Mouse (Mus musculus) midbrain, embryonic 16.5 days (tissue): Measurements from ENCODE around the gene Atoh7. TPM values are rescaled to one million over a fixed set of nuclear protein-coding genes. Genes with fewer than 3 reads are reported as not detected.
"Not testable (repeated sequence)": the region's sequence is repeated elsewhere in the genome, so short reads cannot be mapped to it uniquely, and the experiment has no call there.

Experiments
- ATAC-seq: fragments of 200-750 bp; cut with Nextera tagmentation; 2 replicates; pipeline ENCODE4 v1.8.0; 2017; ENCODE audit warnings: moderate TSS enrichment
- H3K27ac ChIP-seq: fragments of 300-500 bp; sonication (generic); 2 replicates; pipeline ENCODE4 v1.5.1; 2014; ENCODE audit warnings: mild to moderate bottlenecking, low read length, mixed read lengths
- H3K27me3 ChIP-seq: fragments of 300-500 bp; sonication (generic); 2 replicates; pipeline ENCODE4 v1.6.1; 2014; ENCODE audit warnings: low read depth, low read length, mixed read lengths; ENCODE audit not compliant: control insufficient read depth, insufficient read depth
- H3K36me3 ChIP-seq: fragments of 300-500 bp; sonication (generic); 2 replicates; pipeline ENCODE4 v1.6.1; 2014; ENCODE audit warnings: mild to moderate bottlenecking, low read length, moderate library complexity, mixed read lengths; ENCODE audit not compliant: control insufficient read depth, insufficient read depth
- H3K4me1 ChIP-seq: fragments of 300-500 bp; sonication (generic); 2 replicates; pipeline ENCODE4 v1.6.1; 2014; ENCODE audit warnings: mild to moderate bottlenecking, low read length, mixed read lengths; ENCODE audit not compliant: control insufficient read depth, insufficient read depth
- H3K4me2 ChIP-seq: fragments of 300-500 bp; sonication (generic); 2 replicates; pipeline ENCODE4 v1.6.1; 2014; ENCODE audit warnings: mild to moderate bottlenecking, low read length, mixed read lengths
- H3K4me3 ChIP-seq: fragments of 300-500 bp; sonication (generic); 2 replicates; pipeline ENCODE4 v1.5.1; 2014; ENCODE audit warnings: low read depth, mild to moderate bottlenecking, low read length, moderate library complexity, mixed read lengths
- H3K9ac ChIP-seq: fragments of 300-500 bp; sonication (generic); 2 replicates; pipeline ENCODE4 v1.6.1; 2014; ENCODE audit warnings: low read depth, low read length, mixed read lengths
- H3K9me3 ChIP-seq: fragments of 300-500 bp; sonication (generic); replicated peaks from 2 replicates; pipeline ENCODE4 v1.6.1; 2014; ENCODE audit warnings: mild to moderate bottlenecking, low read length, mixed read lengths; ENCODE audit not compliant: control insufficient read depth, poor library complexity, severe bottlenecking
- WGBS: fragments of 180-500 bp; shearing (Covaris S2); extraction: QIAGEN DNeasy Blood & Tissue Kit; methylation state at CpG from one replicate; pipeline ENCODE4 v1.1.7; 2014; 5-methylcytosine and 5-hydroxymethylcytosine counted together
- polyA plus RNA-seq: library from polyadenylated mRNA; unstranded; fragments of >200 nt; fragmentation: Nextera tagmentation; extraction: Ambion mirVana; gene quantifications from 2 replicates; pipeline ENCODE4 v1.2.1, GENCODE M21; 2015

The Atoh7 gene
- 2.3 and 2.6 TPM in 2 replicates for polyA plus RNA-seq

GRCm38 (mm10) chr10:63099521-63099920 lies at the start of gene Atoh7:
TSS of gene Atoh7 (plus strand) at chr10:63099651.
- H3K9me3 ChIP-seq = no peaks in the 10 kb centered on the region
- H3K9ac ChIP-seq = peak within 1 kb of the TSS; percentile 83
- peak within 1 kb of the TSS; percentile 56 for H3K27ac ChIP-seq
- 4% methylated on average over 16 of the region's 16 CpGs for WGBS
- ATAC-seq = 0 out of 2 replicates have a peak, but pooled peaks have one; percentile 30
- peak within 1 kb of the TSS; percentile 97 for H3K4me2 ChIP-seq
- no peaks in the 10 kb centered on the region for H3K36me3 ChIP-seq
- H3K4me1 ChIP-seq = peaks cover 4% of the 10 kb centered on the region
- H3K4me3 ChIP-seq = peak within 1 kb of the TSS; percentile 68
- no peaks in the 10 kb centered on the region for H3K27me3 ChIP-seq

- H3K4me2 ChIP-seq = no peak overlapping the region
- H3K4me1 ChIP-seq = no peaks in the 10 kb centered on the region
- H3K9ac ChIP-seq = no peak overlapping the region
- ATAC-seq = no peak
- no peaks in the 10 kb centered on the region for H3K9me3 ChIP-seq
- no peak overlapping the region for H3K27ac ChIP-seq
- WGBS = 67% methylated on average over 7 of the region's 7 CpGs
- H3K27me3 ChIP-seq = no peaks in the 10 kb centered on the region
- no peak overlapping the region for H3K4me3 ChIP-seq
- no peaks in the 10 kb centered on the region for H3K36me3 ChIP-seq
Measured at GRCm38 (mm10) chr10:63051267-63051666, 48.2 kb upstream of the Atoh7 start.

- no peak overlapping the region for H3K27ac ChIP-seq
- H3K27me3 ChIP-seq = no peaks in the 10 kb centered on the region
- H3K9ac ChIP-seq = no peak overlapping the region
- ATAC-seq = no peak
- no peaks in the 10 kb centered on the region for H3K9me3 ChIP-seq
- no peaks in the 10 kb centered on the region for H3K36me3 ChIP-seq
- H3K4me2 ChIP-seq = no peak overlapping the region
- H3K4me1 ChIP-seq = no peaks in the 10 kb centered on the region
- no peak overlapping the region for H3K4me3 ChIP-seq
- WGBS = 81% methylated on average over 6 of the region's 6 CpGs
Measured at GRCm38 (mm10) chr10:63052011-63052410, 47.4 kb upstream of the Atoh7 start.

- 61% methylated on average over 6 of the region's 6 CpGs for WGBS
- no peak for ATAC-seq
- Histone ChIP-seq H3K9ac (no peak overlapping the region), H3K27ac (no peak overlapping the region), H3K9me3 (no peaks in the 10 kb centered on the region), H3K4me2 (no peak overlapping the region), H3K27me3 (no peaks in the 10 kb centered on the region), H3K4me1 (no peaks in the 10 kb centered on the region), H3K4me3 (no peak overlapping the region), H3K36me3 (no peaks in the 10 kb centered on the region)
Measured at GRCm38 (mm10) chr10:63053007-63053406, 46.4 kb upstream of the Atoh7 start.

- ATAC-seq, H3K27me3 ChIP-seq, H3K27ac ChIP-seq, H3K36me3 ChIP-seq, H3K4me1 ChIP-seq, H3K4me2 ChIP-seq, H3K9ac ChIP-seq, H3K9me3 ChIP-seq, H3K4me3 ChIP-seq: not testable (repeated sequence)
- 85% methylated on average over 6 of the region's 6 CpGs for WGBS
Measured at GRCm38 (mm10) chr10:63054071-63054470, 45.4 kb upstream of the Atoh7 start.

GRCm38 (mm10) chr10:63054586-63054985 lies 44.9 kb upstream of the Atoh7 start:
- WGBS = 75% methylated on average over 2 of the region's 2 CpGs
- Histone ChIP-seq H3K27ac (no peak overlapping the region), H3K9ac (no peak overlapping the region), H3K9me3 (no peaks in the 10 kb centered on the region), H3K4me1 (no peaks in the 10 kb centered on the region), H3K27me3 (no peaks in the 10 kb centered on the region), H3K36me3 (no peaks in the 10 kb centered on the region), H3K4me3 (no peak overlapping the region), H3K4me2 (no peak overlapping the region)
- no peak for ATAC-seq

- Histone ChIP-seq H3K4me2 (no peak overlapping the region), H3K4me3 (no peak overlapping the region), H3K9me3 (no peaks in the 10 kb centered on the region), H3K9ac (no peak overlapping the region), H3K27me3 (no peaks in the 10 kb centered on the region), H3K36me3 (no peaks in the 10 kb centered on the region), H3K27ac (no peak overlapping the region), H3K4me1 (no peaks in the 10 kb centered on the region)
- ATAC-seq = no peak
- 43% methylated on average over 24 of the region's 24 CpGs for WGBS
Measured at GRCm38 (mm10) chr10:63056966-63057750, 42.3 kb upstream of the Atoh7 start.

- Histone ChIP-seq H3K27ac (no peak within 1 kb of the TSS), H3K9ac (no peak within 1 kb of the TSS), H3K4me3 (no peak within 1 kb of the TSS), H3K27me3 (no peaks in the 10 kb centered on the region), H3K36me3 (no peaks in the 10 kb centered on the region), H3K9me3 (no peaks in the 10 kb centered on the region), H3K4me1 (no peaks in the 10 kb centered on the region), H3K4me2 (no peak within 1 kb of the TSS)
- WGBS = 91% methylated on average over 2 of the region's 2 CpGs
- no peak for ATAC-seq
Measured at GRCm38 (mm10) chr10:63059862-63060261, 39.6 kb upstream of the Atoh7 start, which contains the start of gene Pbld1. TSS of gene Pbld1 (plus strand) at chr10:63060162.

- no peaks in the 10 kb centered on the region for H3K27me3 ChIP-seq
- WGBS = 66% methylated on average over 11 of the region's 11 CpGs
- no peak overlapping the region for H3K9ac ChIP-seq
- H3K4me1 ChIP-seq = no peaks in the 10 kb centered on the region
- no peak overlapping the region for H3K4me3 ChIP-seq
- H3K36me3 ChIP-seq = no peaks in the 10 kb centered on the region
- no peak overlapping the region for H3K27ac ChIP-seq
- no peak overlapping the region for H3K4me2 ChIP-seq
- no peak for ATAC-seq
- no peaks in the 10 kb centered on the region for H3K9me3 ChIP-seq
Measured at GRCm38 (mm10) chr10:63060406-63060805, 39.0 kb upstream of the Atoh7 start.
